Mouse (Mus musculus) lung, embryonic 15.5 days (tissue): Measurements from ENCODE around the gene Lce1i. TPM values are rescaled to one million over a fixed set of nuclear protein-coding genes. Genes with fewer than 3 reads are reported as not detected.
"Not testable (repeated sequence)": the region's sequence is repeated elsewhere in the genome, so short reads cannot be mapped to it uniquely, and the experiment has no call there.

Experiments used
- ATAC-seq: fragments of 200-750 bp; cut with Nextera tagmentation; 2 replicates; pipeline ENCODE4 v1.8.0; 2017; ENCODE audit warnings: moderate number of reproducible peaks, borderline replicate concordance; ENCODE audit not compliant: low FRiP score, low TSS enrichment; ENCODE audit errors: extremely low read depth
- H3K27ac ChIP-seq: fragments of 300-500 bp; sonication (generic); 2 replicates; pipeline ENCODE4 v1.5.1; 2015; ENCODE audit warnings: moderate library complexity, mild to moderate bottlenecking, inconsistent platforms
- H3K27me3 ChIP-seq: fragments of 300-500 bp; sonication (generic); 2 replicates; pipeline ENCODE4 v1.6.1; 2015; ENCODE audit warnings: inconsistent platforms
- H3K36me3 ChIP-seq: fragments of 300-500 bp; sonication (generic); 2 replicates; pipeline ENCODE4 v1.6.1; 2015; ENCODE audit warnings: inconsistent platforms
- H3K4me1 ChIP-seq: fragments of 300-500 bp; sonication (generic); 2 replicates; pipeline ENCODE4 v1.6.1; 2015; ENCODE audit warnings: inconsistent platforms
- H3K4me2 ChIP-seq: fragments of 300-500 bp; sonication (generic); 2 replicates; pipeline ENCODE4 v1.6.1; 2015; ENCODE audit warnings: inconsistent platforms, mild to moderate bottlenecking, moderate library complexity
- H3K4me3 ChIP-seq: fragments of 300-500 bp; sonication (generic); 2 replicates; pipeline ENCODE4 v1.5.1; 2015; ENCODE audit warnings: mild to moderate bottlenecking, inconsistent platforms
- H3K9ac ChIP-seq: fragments of 300-500 bp; sonication (generic); 2 replicates; pipeline ENCODE4 v1.6.1; 2015; ENCODE audit warnings: inconsistent platforms
- H3K9me3 ChIP-seq: fragments of 300-500 bp; sonication (generic); 2 replicates; pipeline ENCODE4 v1.6.1; 2016; ENCODE audit warnings: inconsistent platforms
- WGBS: fragments of 180-500 bp; shearing (Covaris S2); methylation state at CpG from one replicate; pipeline ENCODE4 v1.1.7; 2015; 5-methylcytosine and 5-hydroxymethylcytosine counted together
- polyA plus RNA-seq: library from polyadenylated mRNA; unstranded; fragments of >200 nt; fragmentation: Nextera tagmentation; extraction: Ambion mirVana; gene quantifications from 2 replicates; pipeline ENCODE4 v1.2.1, GENCODE M21; 2015

Gene Lce1i
- not detected in 2 replicates for polyA plus RNA-seq

GRCm38 (mm10) chr3:92778799-92779198, at the start of gene Lce1i:
Lce1i (minus strand) TSS chr3:92778899.
- Histone ChIP-seq H3K27ac (no peak within 1 kb of the TSS), H3K4me3 (no peak within 1 kb of the TSS), H3K9ac (no peak within 1 kb of the TSS), H3K4me2 (no peak within 1 kb of the TSS), H3K4me1 (no peaks in the 10 kb centered on the region), H3K36me3 (no peaks in the 10 kb centered on the region), H3K9me3 (no peaks in the 10 kb centered on the region), H3K27me3 (no peaks in the 10 kb centered on the region)
- no peak for ATAC-seq
- WGBS: 82% methylated on average over 1 of the region's 1 CpGs

DNA sequence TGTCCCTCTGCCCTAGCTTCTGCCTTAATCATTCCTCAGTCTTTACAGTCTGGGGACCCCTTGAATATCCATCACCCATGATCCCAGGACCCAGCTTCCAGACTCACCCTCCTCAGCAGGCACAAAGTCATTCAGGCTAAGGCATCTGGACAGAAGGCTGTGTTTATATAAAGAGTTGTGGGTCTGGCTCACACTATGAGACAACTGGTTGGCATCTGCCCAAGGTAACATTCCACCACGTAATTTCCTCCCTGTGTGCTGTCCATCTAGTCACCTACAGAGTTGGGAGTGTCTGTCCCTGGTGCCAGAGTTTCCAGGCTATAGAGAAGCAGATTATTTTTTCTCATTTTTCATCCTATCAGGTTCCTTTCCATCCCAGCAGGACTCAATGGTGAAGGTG, 48.4 kb upstream of the Lce1i start, which contains the start of gene Kprp:
Gene Kprp, minus strand, starts transcription at position 140 of the 400 bp plus-strand sequence.
- Histone ChIP-seq H3K27ac (no peak within 1 kb of the TSS), H3K4me1 (no peaks in the 10 kb centered on the region), H3K9me3 (no peaks in the 10 kb centered on the region), H3K4me2 (no peak within 1 kb of the TSS), H3K27me3 (no peaks in the 10 kb centered on the region), H3K4me3 (no peak within 1 kb of the TSS), H3K9ac (no peak within 1 kb of the TSS), H3K36me3 (no peaks in the 10 kb centered on the region)
- ATAC-seq: no peak
- 10% methylated on average over 1 of the region's 1 CpGs for WGBS

- no peaks in the 10 kb centered on the region for H3K27me3 ChIP-seq
- ATAC-seq: no peak
- H3K4me2 ChIP-seq: no peak overlapping the region
- no peaks in the 10 kb centered on the region for H3K36me3 ChIP-seq
- H3K4me3 ChIP-seq: no peak overlapping the region
- 32% methylated on average over 1 of the region's 1 CpGs for WGBS
- H3K9me3 ChIP-seq: no peaks in the 10 kb centered on the region
- H3K27ac ChIP-seq: no peak overlapping the region
- H3K4me1 ChIP-seq: no peaks in the 10 kb centered on the region
- H3K9ac ChIP-seq: no peak overlapping the region
Measured at GRCm38 (mm10) chr3:92825808-92826207, 47.1 kb upstream of the Lce1i start.

DNA sequence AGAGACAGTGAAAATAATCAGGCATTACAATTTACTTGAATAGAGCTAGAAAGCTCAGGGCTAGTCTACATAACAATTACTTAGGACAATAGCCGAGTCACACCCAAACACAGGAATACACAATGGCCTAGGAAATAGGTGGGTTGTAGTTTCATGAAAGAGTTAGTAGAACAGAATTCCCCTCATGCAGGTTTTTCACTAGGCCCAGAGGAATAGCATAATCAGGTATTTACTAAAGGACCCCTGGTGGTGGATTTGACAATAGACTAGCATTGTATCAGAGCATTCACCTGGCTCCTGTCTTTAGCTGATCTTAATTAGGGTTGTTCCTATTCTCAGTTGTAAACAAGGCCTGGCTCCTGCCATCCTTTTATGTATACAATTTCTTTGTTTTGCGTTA, 37.3 kb upstream of the Lce1i start:
- not testable (repeated sequence) for H3K36me3 ChIP-seq, H3K9me3 ChIP-seq, H3K4me3 ChIP-seq, H3K4me1 ChIP-seq, H3K4me2 ChIP-seq, H3K27me3 ChIP-seq, ATAC-seq, H3K9ac ChIP-seq, H3K27ac ChIP-seq
- WGBS: 91% methylated on average over 2 of the region's 2 CpGs

GRCm38 (mm10) chr3:92815581-92815980, 36.9 kb upstream of the Lce1i start:
- H3K4me3 ChIP-seq: no peak overlapping the region
- H3K9me3 ChIP-seq: no peaks in the 10 kb centered on the region
- no peaks in the 10 kb centered on the region for H3K27me3 ChIP-seq
- H3K4me2 ChIP-seq: no peak overlapping the region
- H3K27ac ChIP-seq: no peak overlapping the region
- H3K4me1 ChIP-seq: no peaks in the 10 kb centered on the region
- no peak for ATAC-seq
- no peaks in the 10 kb centered on the region for H3K36me3 ChIP-seq
- 88% methylated on average over 3 of the region's 3 CpGs for WGBS
- no peak overlapping the region for H3K9ac ChIP-seq

- Histone ChIP-seq H3K4me1 (no peaks in the 10 kb centered on the region), H3K4me3 (no peak within 1 kb of the TSS), H3K27me3 (no peaks in the 10 kb centered on the region), H3K9me3 (no peaks in the 10 kb centered on the region), H3K36me3 (no peaks in the 10 kb centered on the region), H3K4me2 (no peak within 1 kb of the TSS), H3K27ac (no peak within 1 kb of the TSS), H3K9ac (no peak within 1 kb of the TSS)
- no peak for ATAC-seq
Measured at GRCm38 (mm10) chr3:92807791-92808190, 29.1 kb upstream of the Lce1i start, which contains the start of gene Lce1k. Lce1k (minus strand) TSS chr3:92807891.

GRCm38 (mm10) chr3:92790414-92790813, 11.7 kb upstream of the Lce1i start, which contains the start of gene Lce1j:
Lce1j (minus strand) TSS chr3:92790514.
- no peak within 1 kb of the TSS for H3K4me3 ChIP-seq
- ATAC-seq: no peak
- H3K36me3 ChIP-seq: no peaks in the 10 kb centered on the region
- no peak within 1 kb of the TSS for H3K27ac ChIP-seq
- 74% methylated on average over 1 of the region's 1 CpGs for WGBS
- H3K4me1 ChIP-seq: no peaks in the 10 kb centered on the region
- no peaks in the 10 kb centered on the region for H3K27me3 ChIP-seq
- no peak within 1 kb of the TSS for H3K4me2 ChIP-seq
- no peak within 1 kb of the TSS for H3K9ac ChIP-seq
- no peaks in the 10 kb centered on the region for H3K9me3 ChIP-seq

DNA sequence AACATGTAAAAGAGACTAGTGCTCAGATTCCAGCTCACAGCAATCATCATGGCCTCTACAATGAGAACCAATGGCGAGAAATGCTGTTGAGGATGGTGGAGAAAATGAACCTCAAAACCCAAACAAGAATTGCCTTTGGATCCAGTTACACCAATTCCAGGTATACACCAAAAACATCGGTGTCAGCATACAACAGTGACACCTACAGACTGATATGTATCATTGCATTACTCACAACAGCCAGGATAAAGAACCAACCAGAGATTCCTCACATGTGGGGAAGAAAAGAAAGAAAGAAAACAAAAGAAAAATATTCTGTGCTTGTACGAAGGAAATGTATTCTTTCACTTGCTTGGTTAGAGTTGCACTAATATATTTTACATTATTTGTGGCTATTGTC, 7.1 kb downstream of the Lce1i start:
- Histone ChIP-seq H3K4me1 (no peaks in the 10 kb centered on the region), H3K4me3 (no peak overlapping the region), H3K9me3 (no peaks in the 10 kb centered on the region), H3K27me3 (no peaks in the 10 kb centered on the region), H3K4me2 (no peak overlapping the region), H3K36me3 (no peaks in the 10 kb centered on the region), H3K27ac (no peak overlapping the region), H3K9ac (no peak overlapping the region)
- WGBS: 22% methylated on average over 3 of the region's 3 CpGs
- ATAC-seq: no peak

DNA sequence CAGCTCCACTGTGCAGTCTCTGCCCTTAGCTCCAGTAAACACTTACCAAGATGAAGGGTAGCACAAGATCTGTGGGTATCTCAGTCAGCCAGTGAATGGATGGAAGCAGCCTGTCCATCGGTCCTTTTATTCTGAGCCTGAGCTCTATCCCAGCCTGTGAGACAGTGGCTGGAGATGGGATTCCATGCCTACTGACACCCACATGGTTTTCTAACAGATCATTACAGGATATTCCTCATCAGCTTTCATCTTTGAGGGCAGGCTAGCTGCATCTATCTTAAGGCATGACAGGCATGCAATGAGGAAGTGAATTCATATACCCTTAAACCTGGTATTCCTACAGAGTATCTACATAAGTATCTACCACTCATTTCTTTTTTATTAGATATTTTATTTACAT, 13.7 kb downstream of the Lce1i start, which contains the start of gene Lce1h:
Gene Lce1h, minus strand, starts transcription at position 101 of the 400 bp plus-strand sequence.
- Histone ChIP-seq H3K4me2 (no peak within 1 kb of the TSS), H3K27me3 (no peaks in the 10 kb centered on the region), H3K36me3 (no peaks in the 10 kb centered on the region), H3K4me1 (no peaks in the 10 kb centered on the region), H3K9ac (no peak within 1 kb of the TSS), H3K27ac (no peak within 1 kb of the TSS), H3K9me3 (no peaks in the 10 kb centered on the region), H3K4me3 (no peak within 1 kb of the TSS)
- WGBS: 88% methylated on average over 1 of the region's 1 CpGs
- no peak for ATAC-seq

GRCm38 (mm10) chr3:92753197-92753596, 25.5 kb downstream of the Lce1i start:
- no peaks in the 10 kb centered on the region for H3K36me3 ChIP-seq

GRCm38 (mm10) chr3:92752238-92752637, 26.5 kb downstream of the Lce1i start, which contains the start of gene Lce1g:
Lce1g (minus strand) TSS chr3:92752338.
- Histone ChIP-seq H3K27me3 (no peaks in the 10 kb centered on the region), H3K4me1 (no peaks in the 10 kb centered on the region), H3K27ac (no peak within 1 kb of the TSS), H3K36me3 (no peaks in the 10 kb centered on the region), H3K9me3 (no peaks in the 10 kb centered on the region), H3K4me2 (no peak within 1 kb of the TSS), H3K4me3 (no peak within 1 kb of the TSS), H3K9ac (no peak within 1 kb of the TSS)
- no peak for ATAC-seq
- 83% methylated on average over 1 of the region's 1 CpGs for WGBS

More at GRCm38 (mm10) chr3:92753197-92753596, 25.5 kb downstream of the Lce1i start:
- no peaks in the 10 kb centered on the region for H3K4me1 ChIP-seq
- no peak for ATAC-seq
- WGBS: 29% methylated on average over 3 of the region's 3 CpGs
- H3K9me3 ChIP-seq: no peaks in the 10 kb centered on the region
- H3K9ac ChIP-seq: no peak overlapping the region
- no peak overlapping the region for H3K27ac ChIP-seq
- H3K4me3 ChIP-seq: no peak overlapping the region
- no peak overlapping the region for H3K4me2 ChIP-seq
- H3K27me3 ChIP-seq: no peaks in the 10 kb centered on the region

DNA sequence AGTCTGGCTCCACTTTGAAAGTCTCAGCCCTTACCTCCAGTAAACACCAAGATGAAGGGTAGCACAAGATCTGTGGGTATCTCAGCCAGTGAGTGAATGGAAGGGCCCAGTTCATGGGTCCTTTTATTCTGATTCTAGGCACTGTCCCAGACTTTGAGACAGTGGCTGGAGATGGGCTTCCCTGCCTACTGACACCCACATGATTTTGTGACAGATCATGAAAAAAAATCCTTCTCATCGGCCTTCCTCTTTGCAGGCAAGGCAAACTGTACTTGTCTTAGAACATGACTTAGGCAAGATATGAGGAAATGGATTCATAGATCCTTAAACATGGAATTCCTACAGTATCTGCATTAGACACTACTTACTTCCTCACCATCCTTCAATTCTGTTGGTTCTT, 39.7 kb downstream of the Lce1i start, which contains the start of gene Gm38119:
Gene Gm38119, minus strand, starts transcription at position 101 of the 400 bp plus-strand sequence.
- Histone ChIP-seq H3K4me2 (no peak within 1 kb of the TSS), H3K4me3 (no peak within 1 kb of the TSS), H3K27ac (no peak within 1 kb of the TSS), H3K9me3 (no peaks in the 10 kb centered on the region), H3K27me3 (no peaks in the 10 kb centered on the region), H3K36me3 (no peaks in the 10 kb centered on the region), H3K9ac (no peak within 1 kb of the TSS), H3K4me1 (no peaks in the 10 kb centered on the region)
- 55% methylated on average over 1 of the region's 1 CpGs for WGBS
- ATAC-seq: no peak
